Mouse (Mus musculus): ENCODE data around the gene Tmem119.

Gene Tmem119

DNA sequence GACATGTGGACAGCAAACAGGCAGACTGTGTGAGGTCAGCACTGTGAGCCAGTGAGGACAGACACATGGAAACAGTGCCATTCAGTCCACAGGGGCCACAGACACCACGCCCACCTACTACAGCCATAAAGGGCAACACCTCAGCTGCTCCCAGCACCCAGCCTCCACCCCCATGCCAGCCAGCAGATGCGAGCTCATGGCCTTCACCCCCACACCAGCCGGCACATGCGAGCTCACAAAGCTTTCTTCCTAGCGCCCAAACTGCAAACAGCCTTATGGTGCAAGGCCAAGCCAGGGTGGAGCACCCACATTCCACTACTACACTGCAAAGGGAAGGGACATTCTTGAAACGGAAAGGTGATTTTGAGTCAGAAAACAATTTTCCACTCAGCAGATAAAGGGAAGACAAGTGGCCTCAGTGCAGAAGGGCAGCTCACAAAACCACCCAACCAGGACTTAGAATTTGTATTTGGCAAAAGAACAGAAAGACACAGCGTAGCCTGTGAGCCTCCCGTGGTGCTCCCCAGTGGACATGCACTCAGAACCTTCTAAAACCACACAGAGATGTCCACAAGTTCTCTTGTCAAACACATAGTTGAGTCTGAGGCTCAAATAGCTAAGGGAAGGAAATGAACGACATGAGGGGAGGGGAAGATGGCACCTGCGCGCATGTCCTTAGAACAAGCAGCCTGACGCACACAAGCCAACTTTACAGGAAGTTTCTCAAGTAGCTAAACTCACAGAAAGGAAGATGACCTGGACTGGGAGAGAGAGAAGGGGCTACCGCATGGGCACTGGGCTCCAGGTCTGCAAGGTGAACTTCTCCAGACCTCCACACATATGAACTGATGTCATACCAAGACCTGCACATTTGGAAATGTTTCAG lies 34.4 kb downstream of the Tmem119 start:
- no peak for DNase-seq (ENCODE audit: low read depth, low spot score)

DNA sequence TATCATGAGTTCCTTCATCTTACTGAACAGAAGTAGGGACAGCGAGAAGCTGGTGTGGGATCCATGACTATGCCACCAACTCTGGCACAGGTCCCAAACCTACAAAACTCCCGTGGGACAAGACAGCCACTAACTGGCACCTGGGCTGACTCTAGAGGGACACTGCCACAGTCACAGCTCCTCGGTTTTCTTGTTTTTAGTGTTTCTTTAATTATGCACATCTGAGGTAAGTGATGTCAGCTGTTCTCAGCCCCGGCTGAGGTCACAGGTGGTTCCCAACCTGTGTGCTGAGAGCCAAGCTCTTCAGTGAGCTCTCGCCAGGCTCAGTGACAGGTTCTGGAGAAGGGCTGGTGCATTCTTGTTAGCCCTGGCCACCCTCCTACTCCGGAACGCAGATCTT lies 35.9 kb downstream of the Tmem119 start:
- no peak for DNase-seq (ENCODE audit: low read depth, low spot score)

DNA sequence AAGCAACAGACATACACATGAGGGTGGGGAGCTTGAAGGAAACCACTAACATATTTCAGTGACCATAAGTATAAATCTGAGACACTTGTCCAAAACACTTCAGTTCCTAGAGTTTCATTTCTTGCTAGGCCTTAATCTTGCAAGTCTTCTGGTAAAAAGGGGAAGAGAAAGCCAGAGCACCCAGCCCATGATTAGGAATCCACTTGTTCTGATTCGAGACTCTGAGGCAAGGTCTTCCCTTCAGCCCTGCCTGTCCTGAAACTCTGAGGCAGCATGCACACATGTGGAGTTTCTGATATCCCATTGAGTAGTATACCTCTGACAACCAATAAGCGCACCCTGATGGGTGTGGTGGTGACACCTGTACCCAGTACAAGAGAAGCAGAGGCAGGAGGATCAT lies 38.7 kb downstream of the Tmem119 start:
- DNase-seq (ENCODE audit: low read depth, low spot score) = no peak

DNA sequence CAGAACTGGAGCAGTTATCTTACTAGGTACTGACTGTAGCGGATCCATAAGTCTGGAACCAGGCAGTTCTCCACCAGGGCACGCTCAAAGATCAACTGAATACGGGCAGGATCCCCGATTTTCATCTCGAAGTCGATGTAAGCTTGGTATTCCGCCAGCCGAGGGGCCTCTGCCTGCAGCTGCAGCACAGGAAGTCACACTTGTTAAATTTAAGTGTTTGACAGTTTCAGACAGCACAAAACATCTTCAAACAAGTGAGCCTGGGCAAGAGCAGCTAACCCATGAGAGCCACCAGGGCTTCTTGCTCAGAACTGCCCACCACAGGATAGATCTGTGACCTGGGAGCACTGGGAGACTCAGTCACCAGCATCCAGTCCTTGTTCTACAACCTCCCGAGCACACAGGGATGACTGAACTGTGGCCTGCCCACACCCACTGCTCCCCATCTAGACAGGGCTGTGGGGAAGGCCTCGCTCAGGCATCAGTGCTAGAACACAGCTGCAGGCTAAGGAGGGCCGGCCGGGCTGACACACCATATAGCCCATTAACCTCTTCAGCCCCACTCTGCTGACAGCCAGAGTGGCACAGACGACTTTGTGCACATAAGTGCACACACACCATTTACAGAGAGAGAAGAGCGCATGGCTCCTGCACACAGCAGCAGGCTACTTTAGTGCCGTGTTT lies 44.8 kb downstream of the Tmem119 start:
- no peak for DNase-seq (ENCODE audit: low read depth, low spot score)

DNA sequence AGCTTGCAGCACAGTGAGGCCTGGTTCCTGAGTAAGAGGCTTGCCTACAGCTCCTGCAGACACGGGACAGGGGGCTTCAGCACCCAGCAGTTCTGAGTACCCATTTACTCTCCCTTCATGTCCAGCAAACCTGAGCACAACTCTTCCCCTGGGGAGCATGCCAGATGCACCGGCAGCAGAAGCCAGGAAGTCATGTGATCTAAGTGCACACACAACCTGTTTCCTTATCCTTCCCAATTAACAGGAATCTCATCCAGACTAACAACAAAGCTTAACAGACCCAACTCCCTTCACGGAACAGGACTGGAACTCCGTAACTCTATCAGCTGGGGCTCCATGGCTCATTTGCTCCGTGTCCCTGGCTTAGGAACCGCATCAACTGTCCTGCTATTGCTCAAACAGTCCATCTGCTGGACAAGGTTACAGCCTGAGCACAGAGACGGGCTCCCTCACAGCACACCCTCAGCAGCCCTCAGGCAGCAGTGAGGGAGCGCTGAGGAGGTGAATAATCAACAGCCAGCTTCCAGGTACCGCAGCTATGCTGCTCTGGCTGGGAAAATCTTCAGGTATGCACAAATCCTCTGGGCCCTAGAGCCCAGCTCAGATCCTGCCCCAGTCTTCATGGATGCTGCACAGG lies 48.7 kb downstream of the Tmem119 start:
- DNase-seq (ENCODE audit: low read depth, low spot score) = no peak

DNA sequence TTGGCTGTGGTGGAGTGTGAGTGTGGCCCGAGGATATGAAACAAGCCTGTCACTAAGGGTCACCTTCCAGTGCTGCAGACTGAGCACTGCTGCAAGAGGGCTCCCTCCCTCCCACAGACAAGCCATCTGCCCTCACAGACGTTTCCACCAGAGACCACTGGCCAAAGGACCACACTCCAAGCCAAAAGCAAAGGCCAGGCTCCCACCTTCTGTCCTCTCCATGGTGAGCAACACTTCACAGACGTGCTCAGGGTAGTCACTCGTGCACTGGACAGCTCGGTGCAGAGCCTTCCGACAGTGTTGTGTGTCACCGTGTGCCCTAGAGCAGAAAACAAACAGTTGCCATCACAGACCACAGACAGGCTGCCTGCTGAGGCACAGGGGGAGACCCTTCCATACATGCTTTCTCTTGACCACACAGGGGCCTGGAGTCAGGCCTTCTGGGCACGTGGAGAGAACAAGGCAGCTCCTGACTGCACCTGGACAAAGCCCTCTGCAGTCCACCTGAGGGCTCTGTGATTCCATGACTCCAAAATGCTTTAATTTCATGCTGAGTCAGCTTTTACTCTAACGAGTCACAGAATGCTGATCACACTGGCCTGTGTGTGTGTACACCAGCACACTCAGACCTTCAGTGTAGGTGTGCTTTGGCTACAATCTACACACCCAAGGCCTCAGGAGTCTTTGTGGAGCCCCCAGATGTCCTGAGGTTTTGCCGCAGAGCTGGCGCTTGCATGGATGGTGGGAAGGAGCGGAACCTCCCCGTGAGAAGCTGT lies 51.6 kb downstream of the Tmem119 start:
- no peak for DNase-seq (ENCODE audit: low read depth, low spot score)

DNA sequence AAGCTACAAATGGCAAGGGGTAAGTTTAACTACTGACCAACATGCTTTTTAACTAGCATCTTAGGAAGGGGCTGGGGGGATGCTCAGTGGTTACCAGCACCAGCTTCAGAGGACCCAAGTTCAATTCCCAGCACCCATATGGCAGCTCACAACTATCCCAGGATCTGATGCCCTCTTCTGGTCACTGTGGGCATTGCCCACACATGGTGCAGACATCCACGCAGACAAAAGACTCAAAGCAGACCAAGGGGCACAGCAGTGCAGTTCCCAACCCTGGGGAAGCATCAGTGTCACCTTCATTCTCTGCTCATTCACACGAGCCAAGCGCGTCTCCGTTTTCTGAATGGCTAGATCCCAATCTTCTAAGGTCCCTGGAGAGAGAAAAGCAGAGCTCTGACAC lies 52.7 kb downstream of the Tmem119 start:
- DNase-seq (ENCODE audit: low read depth, low spot score) = peak; percentile 50
